12 mouse cellular contexts compared by ENCODE assay signal in genomic region chr19:10926666-10927065, GRCm38 (mm10). TPM values are rescaled to one million over a fixed set of nuclear protein-coding genes. Genes with fewer than 3 reads are reported as not detected.
DNase-seq lines count a peak whose midpoint lies in the region; ATAC-seq lines count a peak whose summit lies in the region.
"Had no signal": no experiment of that assay in that cellular context is flagged by ENCODE, and none has a peak within 500 bp of the region (broad histone marks: within the 10 kb centered on the region; RNA-seq: fewer than 3 reads in every experiment).

No protein-coding gene starts in this region.

- H3K4me3 ChIP-seq in hindbrain, embryonic 11.5 days (ENCODE audit: low read depth, low read length): no peak overlapping the region
- H3K4me3 ChIP-seq in hindbrain, embryonic 12.5 days: no peak overlapping the region
- no peak overlapping the region for H3K4me3 ChIP-seq in limb, embryonic 15.5 days
- H3K4me3 ChIP-seq: embryonic facial prominence, embryonic 13.5 days; liver, embryonic 15.5 days had no signal

- H3K27me3 ChIP-seq in hindbrain, embryonic 11.5 days (ENCODE audit: control insufficient read depth, insufficient read depth, low read length): no peaks in the 10 kb centered on the region
- no peaks in the 10 kb centered on the region for H3K27me3 ChIP-seq in hindbrain, embryonic 12.5 days
- H3K27me3 ChIP-seq in limb, embryonic 15.5 days: no peaks in the 10 kb centered on the region
- H3K27me3 ChIP-seq: embryonic facial prominence, embryonic 13.5 days; liver, embryonic 15.5 days had no signal

- ATAC-seq in hindbrain, embryonic 11.5 days (ENCODE audit: low FRiP score): 0 out of 2 replicates have a peak, but pooled peaks have one; percentile 19
- ATAC-seq in hindbrain, embryonic 12.5 days (ENCODE audit: low FRiP score): no peak
- ATAC-seq in limb, embryonic 15.5 days (ENCODE audit: insufficient number of reproducible peaks, low FRiP score, low TSS enrichment, low read depth): no peak

- H3K9me3 ChIP-seq in hindbrain, embryonic 11.5 days (ENCODE audit: control insufficient read depth, low read length): no peaks in the 10 kb centered on the region
- H3K9me3 ChIP-seq in hindbrain, embryonic 12.5 days (replicated peaks): no peaks in the 10 kb centered on the region
- no peaks in the 10 kb centered on the region for H3K9me3 ChIP-seq in limb, embryonic 15.5 days
- H3K9me3 ChIP-seq: embryonic facial prominence, embryonic 13.5 days; liver, embryonic 15.5 days had no signal

- no peak for DNase-seq in hindbrain, embryonic 11.5 days (ENCODE audit: low spot score)
- peak; percentile 26 for DNase-seq in MN1 (ENCODE audit: low spot score)
- DNase-seq in embryo, embryonic 10.5 days (ENCODE audit: low spot score): peak; percentile 52
- DNase-seq in cerebellum, postnatal 10 days: no peak
- no peak for DNase-seq in layer of hippocampus, postnatal 25 days (ENCODE audit: extremely low spot score in 1 of 2, low spot score in 1 of 2)
- DNase-seq: adrenal gland, adult 8-10 months had no signal

- 35% methylated on average over 4 of the region's 4 CpGs for WGBS in hindbrain, embryonic 11.5 days
- WGBS in hindbrain, embryonic 12.5 days: 37% methylated on average over 4 of the region's 4 CpGs
- WGBS in limb, embryonic 15.5 days: 41% methylated on average over 4 of the region's 4 CpGs

- H3K4me2 ChIP-seq in hindbrain, embryonic 11.5 days (replicated peaks; ENCODE audit: low read depth, low read length): no peak overlapping the region
- no peak overlapping the region for H3K4me2 ChIP-seq in hindbrain, embryonic 12.5 days (replicated peaks)
- H3K4me2 ChIP-seq in limb, embryonic 15.5 days: no peak overlapping the region
- H3K4me2 ChIP-seq: embryonic facial prominence, embryonic 13.5 days; liver, embryonic 15.5 days had no signal

- no peak overlapping the region for H3K9ac ChIP-seq in hindbrain, embryonic 11.5 days (ENCODE audit: low read depth, low read length)
- H3K9ac ChIP-seq in hindbrain, embryonic 12.5 days: no peak overlapping the region
- H3K9ac ChIP-seq in limb, embryonic 15.5 days: no peak overlapping the region
- H3K9ac ChIP-seq: embryonic facial prominence, embryonic 13.5 days; liver, embryonic 15.5 days had no signal

- no peaks in the 10 kb centered on the region for H3K4me1 ChIP-seq in hindbrain, embryonic 11.5 days (replicated peaks; ENCODE audit: control insufficient read depth, insufficient read depth, low read length)
- 0 out of 2 replicates have a peak, but pooled peaks cover 4% of the 10 kb centered on the region for H3K4me1 ChIP-seq in hindbrain, embryonic 12.5 days
- H3K4me1 ChIP-seq in limb, embryonic 15.5 days: no peaks in the 10 kb centered on the region
- H3K4me1 ChIP-seq: embryonic facial prominence, embryonic 13.5 days had no signal

- H3K27ac ChIP-seq in hindbrain, embryonic 11.5 days (ENCODE audit: low read depth, low read length): peak overlapping the region; percentile 51; the same call in 1 of the 2 replicates
- H3K27ac ChIP-seq in hindbrain, embryonic 12.5 days: no peak overlapping the region
- H3K27ac ChIP-seq in limb, embryonic 15.5 days: peak overlapping the region; percentile 14; the same call in 1 of the 2 replicates
- H3K27ac ChIP-seq: embryonic facial prominence, embryonic 13.5 days; liver, embryonic 15.5 days had no signal

- H3K36me3 ChIP-seq in hindbrain, embryonic 11.5 days (ENCODE audit: control insufficient read depth, insufficient read depth, low read length): no peaks in the 10 kb centered on the region
- H3K36me3 ChIP-seq in hindbrain, embryonic 12.5 days: no peaks in the 10 kb centered on the region
- H3K36me3 ChIP-seq in limb, embryonic 15.5 days: no peaks in the 10 kb centered on the region
- H3K36me3 ChIP-seq: embryonic facial prominence, embryonic 13.5 days; liver, embryonic 15.5 days had no signal

RNA-seq across cellular contexts. Expression of gene Zp1, which starts 6.2 kb away (rescaled TPM):
- polyA plus RNA-seq in hindbrain, embryonic 11.5 days (2014; fragmentation: Nextera tagmentation; extraction: Ambion mirVana): not detected in 2 replicates
- not detected in 2 replicates for polyA plus RNA-seq in hindbrain, embryonic 12.5 days (2016; fragmentation: Nextera tagmentation; extraction: Ambion mirVana)
- not detected in 2 replicates for polyA plus RNA-seq in limb, embryonic 15.5 days (2015; fragmentation: Nextera tagmentation; extraction: Ambion mirVana)
- not detected for total RNA-seq in layer of hippocampus, postnatal 25 days (2021)
- total RNA-seq: adrenal gland, adult 8-10 months; layer of hippocampus, postnatal 14 days; megakaryocyte progenitor cell, adult 5-6 weeks had no signal
- polyA plus RNA-seq: embryonic facial prominence, embryonic 13.5 days; liver, embryonic 15.5 days had no signal

RNA-seq across cellular contexts. Expression of gene Ptgdr2, which starts 10.3 kb away (rescaled TPM):
- 0.10 TPM in 1 of 2 replicates, not detected in the other for polyA plus RNA-seq in hindbrain, embryonic 11.5 days (2014; fragmentation: Nextera tagmentation; extraction: Ambion mirVana)
- 0.09 and 0.10 TPM in 2 replicates for polyA plus RNA-seq in hindbrain, embryonic 12.5 days (2016; fragmentation: Nextera tagmentation; extraction: Ambion mirVana)
- 0.09 TPM in 1 of 2 replicates, not detected in the other for polyA plus RNA-seq in limb, embryonic 15.5 days (2015; fragmentation: Nextera tagmentation; extraction: Ambion mirVana)
- under 1 TPM; 0.22 to 0.26 TPM for total RNA-seq in layer of hippocampus, postnatal 25 days (2021)
- polyA plus RNA-seq: liver, embryonic 15.5 days had no signal

RNA-seq across cellular contexts. Expression of gene Ccdc86, which starts 22.4 kb away (rescaled TPM):
- 17.5 and 20.1 TPM in 2 replicates for polyA plus RNA-seq in hindbrain, embryonic 11.5 days (2014; fragmentation: Nextera tagmentation; extraction: Ambion mirVana)
- 21.5 and 21.7 TPM in 2 replicates for polyA plus RNA-seq in hindbrain, embryonic 12.5 days (2016; fragmentation: Nextera tagmentation; extraction: Ambion mirVana)
- 25.4 and 28.7 TPM in 2 replicates for polyA plus RNA-seq in limb, embryonic 15.5 days (2015; fragmentation: Nextera tagmentation; extraction: Ambion mirVana)
- 1 to 10 TPM; 7.8 to 9.4 TPM for total RNA-seq in layer of hippocampus, postnatal 25 days (2021)

RNA-seq across cellular contexts. Expression of gene Prpf19, which starts 31.6 kb away (rescaled TPM):
- polyA plus RNA-seq in hindbrain, embryonic 11.5 days (2014; fragmentation: Nextera tagmentation; extraction: Ambion mirVana): 50.4 and 58.6 TPM in 2 replicates
- polyA plus RNA-seq in hindbrain, embryonic 12.5 days (2016; fragmentation: Nextera tagmentation; extraction: Ambion mirVana): 37.3 and 37.7 TPM in 2 replicates
- 35.7 and 40.6 TPM in 2 replicates for polyA plus RNA-seq in limb, embryonic 15.5 days (2015; fragmentation: Nextera tagmentation; extraction: Ambion mirVana)
- 100 to 1,000 TPM; 189 to 212 TPM for total RNA-seq in layer of hippocampus, postnatal 25 days (2021)

RNA-seq across cellular contexts. Expression of gene Tmem109, which starts 44.9 kb away (rescaled TPM):
- 44.1 and 44.9 TPM in 2 replicates for polyA plus RNA-seq in hindbrain, embryonic 11.5 days (2014; fragmentation: Nextera tagmentation; extraction: Ambion mirVana)
- 46.0 and 46.2 TPM in 2 replicates for polyA plus RNA-seq in hindbrain, embryonic 12.5 days (2016; fragmentation: Nextera tagmentation; extraction: Ambion mirVana)
- polyA plus RNA-seq in limb, embryonic 15.5 days (2015; fragmentation: Nextera tagmentation; extraction: Ambion mirVana): 138 and 163 TPM in 2 replicates
- total RNA-seq in layer of hippocampus, postnatal 25 days (2021): 10 to 100 TPM; 47.6 to 59.2 TPM

Comparison
In these comparisons a context has a peak if more than half of its experiments do, and no peak if none do; other contexts are left out.
1. DNase-seq: peak in MN1 (single experiment) and embryo, embryonic 10.5 days (single experiment); none in hindbrain, embryonic 11.5 days (single experiment), cerebellum, postnatal 10 days (0 of 2) and layer of hippocampus, postnatal 25 days (0 of 2).